Mouse (Mus musculus): Measurements from ENCODE around the gene 3110040M04Rik. TPM values are rescaled to one million over a fixed set of nuclear protein-coding genes. Genes with fewer than 3 reads are reported as not detected.

3110040M04Rik gene
- polyA plus RNA-seq, 1 experiment from 2014 or later, result not detected

DNA sequence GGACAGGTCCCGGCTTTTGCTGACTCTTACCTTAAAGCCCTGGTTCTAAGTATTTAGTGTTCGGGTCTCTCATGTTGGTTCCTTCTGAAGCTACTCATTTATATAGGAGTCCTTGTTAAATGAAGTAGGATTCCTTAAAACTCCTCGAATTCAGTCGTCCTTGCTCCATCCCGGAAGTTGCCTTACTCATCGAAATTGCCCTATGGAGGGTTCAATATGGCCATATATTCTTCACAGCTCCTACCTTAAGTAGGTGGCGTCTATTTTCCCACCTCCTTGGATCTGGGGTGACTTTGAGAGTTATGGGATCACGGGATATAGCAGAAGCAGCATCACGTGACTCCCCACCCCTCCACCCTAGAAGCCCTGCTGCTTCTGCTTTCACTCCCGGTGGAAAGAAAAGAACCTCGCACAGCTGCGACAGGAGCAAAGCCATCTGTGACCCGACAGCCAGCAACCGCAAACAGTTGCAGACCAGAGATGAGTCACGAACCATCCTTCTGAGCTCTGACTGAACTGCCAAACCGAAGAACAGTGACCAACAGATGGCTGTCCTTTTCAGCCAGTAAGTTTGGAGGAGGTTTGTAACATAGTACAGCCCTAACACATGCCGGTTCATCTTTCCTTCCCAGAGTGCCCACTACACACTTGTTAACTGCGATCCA lies 46.7 kb downstream of the 3110040M04Rik start:
- ATAC-seq, result no peak
- TF ChIP-seq CTCF (IDR thresholded peaks at IDR 0.05), result no peak
- CTCF ChIA-PET, result interaction anchor here (0.7 to 1.0 kb wide), 2 partner anchors 13 to 15 kb away, joined by 3 to 4 read pairs; no protein-coding TSS in a partner anchor
- POLR2A ChIA-PET, result no interaction called here
- no peak for DNase-seq (ENCODE audit: low read depth, low spot score)
- in situ Hi-C loops (cut with MboI; ENCODE audit: low pct_unique_long_range_greater_than_20kb), result no loop called here
- no peaks in the 10 kb centered on the region for H3K27me3 ChIP-seq

DNA sequence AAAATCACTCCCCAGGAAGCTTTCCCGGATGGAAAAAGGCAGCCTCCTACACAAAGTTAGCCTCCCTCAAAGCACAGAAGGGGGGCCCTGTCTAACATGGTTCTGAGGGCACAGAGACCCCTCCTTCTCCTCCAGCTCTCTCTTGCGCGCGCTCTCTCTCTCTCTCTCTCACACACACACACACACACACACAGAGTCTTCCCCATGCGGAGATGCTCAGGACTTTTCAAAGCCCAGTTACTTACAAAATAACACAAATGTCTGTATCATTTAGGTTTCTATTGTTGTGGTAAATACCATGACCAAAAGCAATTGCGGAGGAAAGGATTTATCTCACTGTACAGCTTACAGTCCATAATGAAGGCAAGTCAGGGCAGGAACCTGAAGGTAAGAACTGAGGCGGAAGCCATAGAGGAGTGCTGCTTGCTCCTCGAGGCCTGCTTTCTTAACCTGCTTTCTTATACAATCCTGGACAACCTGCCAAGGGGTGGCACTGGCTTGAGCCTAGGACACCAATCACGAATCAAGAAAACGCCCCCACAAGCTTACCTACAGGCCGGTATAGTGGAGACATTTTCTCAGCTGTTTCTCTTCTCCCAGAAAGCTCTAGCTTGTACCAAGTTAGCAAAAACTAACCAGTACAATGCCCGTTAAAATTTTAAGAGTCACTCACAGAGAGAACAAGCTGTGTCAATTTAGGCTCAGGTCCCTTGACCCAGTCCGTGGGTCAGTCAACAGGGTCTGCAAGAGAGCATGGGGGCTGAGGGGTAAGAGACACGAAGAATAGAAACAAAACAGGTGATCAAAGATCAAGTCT lies 47.5 kb downstream of the 3110040M04Rik start:
- DNase-seq (ENCODE audit: low read depth, low spot score) (no peak), ATAC-seq (no peak)
- H3K27me3 ChIP-seq, result no peaks in the 10 kb centered on the region
- ChIA-PET CTCF (interaction anchor here (0.6 to 1.0 kb wide), 2 partner anchors 15 to 45 kb away, joined by 3 to 4 read pairs; no protein-coding TSS in a partner anchor), POLR2A (no interaction called here)
- no peak for TF ChIP-seq CTCF (IDR thresholded peaks at IDR 0.05)
- in situ Hi-C loops (cut with MboI; ENCODE audit: low pct_unique_long_range_greater_than_20kb), result no loop called here

Other genes starting within 250 kb of the 3110040M04Rik start
- gene Hmcn1, start 210.7 kb upstream of the 3110040M04Rik start, polyA plus RNA-seq (2021), result 0.28 TPM
- not detected for gene Gm47985, start 21.6 kb upstream of the 3110040M04Rik start, polyA plus RNA-seq (2021)
- gene Gm8947, start 11.7 kb upstream of the 3110040M04Rik start, polyA plus RNA-seq (2021), result not detected
- gene Gm47995, start 5.7 kb upstream of the 3110040M04Rik start, polyA plus RNA-seq (2021), result not detected
- not detected for gene Gm47996, start 6.0 kb downstream of the 3110040M04Rik start, polyA plus RNA-seq (2021)
- 853 TPM for gene Ivns1abp, start 140.4 kb downstream of the 3110040M04Rik start, polyA plus RNA-seq (2021)
- 23.2 TPM for gene Swt1, start 224.3 kb downstream of the 3110040M04Rik start, polyA plus RNA-seq (2021)
- 46.7 TPM for gene Trmt1l, start 224.4 kb downstream of the 3110040M04Rik start, polyA plus RNA-seq (2021)

Data from Patski (cell line).